24 mouse cellular contexts compared by ENCODE assay signal in the genomic region with DNA sequence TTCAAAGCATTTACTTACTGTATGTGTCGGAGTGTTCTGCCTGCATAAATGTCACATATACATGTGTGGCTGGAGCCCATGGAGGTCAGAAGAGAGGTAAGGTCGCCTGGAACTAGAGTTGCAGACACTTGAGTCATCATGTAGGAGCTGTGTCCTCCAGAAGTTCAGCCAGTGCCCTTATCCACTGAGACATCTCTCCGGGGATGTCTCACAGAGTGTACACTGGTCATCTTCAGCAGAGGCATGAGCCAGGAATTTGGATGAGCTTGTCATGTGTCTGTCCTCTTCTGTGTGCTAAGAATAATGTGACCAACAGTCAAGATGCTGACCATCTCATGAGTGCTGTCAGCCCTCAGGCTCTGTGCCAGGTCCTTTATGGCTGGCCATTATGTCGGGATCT. TPM values are rescaled to one million over a fixed set of nuclear protein-coding genes. Genes with fewer than 3 reads are reported as not detected.
DNase-seq lines count a peak whose midpoint lies in the region; ATAC-seq and TF ChIP-seq lines count a peak whose summit lies in the region.
"Had no signal": no experiment of that assay in that cellular context is flagged by ENCODE, and none has a peak within 500 bp of the region (broad histone marks: within the 10 kb centered on the region; RNA-seq: fewer than 3 reads in every experiment).

No protein-coding gene starts in this region.

- no peak overlapping the region for H3K9ac ChIP-seq in intestine, embryonic 14.5 days (ENCODE audit: low read length)
- no peak overlapping the region for H3K9ac ChIP-seq in intestine, embryonic 15.5 days
- H3K9ac ChIP-seq in lung, postnatal 0 days (replicated peaks; ENCODE audit: low read depth): no peak overlapping the region
- H3K9ac ChIP-seq in neural tube, embryonic 15.5 days (replicated peaks): no peak overlapping the region
- H3K9ac ChIP-seq: embryonic facial prominence, embryonic 15.5 days; heart, embryonic 15.5 days; hindbrain, embryonic 14.5 days had no signal

- no peaks in the 10 kb centered on the region for H3K9me3 ChIP-seq in intestine, embryonic 14.5 days (ENCODE audit: control insufficient read depth, low read length)
- H3K9me3 ChIP-seq in intestine, embryonic 15.5 days: no peaks in the 10 kb centered on the region
- H3K9me3 ChIP-seq in lung, postnatal 0 days (ENCODE audit: low read length): no peaks in the 10 kb centered on the region
- no peaks in the 10 kb centered on the region for H3K9me3 ChIP-seq in neural tube, embryonic 15.5 days (replicated peaks)
- H3K9me3 ChIP-seq: embryonic facial prominence, embryonic 15.5 days; forebrain, embryonic 10.5 days; heart, embryonic 15.5 days; hindbrain, embryonic 10.5 days had no signal

- no peaks in the 10 kb centered on the region for H3K27me3 ChIP-seq in intestine, embryonic 14.5 days (replicated peaks; ENCODE audit: control insufficient read depth, insufficient read depth, low read length)
- no peaks in the 10 kb centered on the region for H3K27me3 ChIP-seq in intestine, embryonic 15.5 days (replicated peaks)
- no peaks in the 10 kb centered on the region for H3K27me3 ChIP-seq in lung, postnatal 0 days (replicated peaks; ENCODE audit: insufficient read depth, low read length)
- H3K27me3 ChIP-seq in neural tube, embryonic 15.5 days (replicated peaks): peaks cover 17% of the 10 kb centered on the region; the same call in 1 of the 2 replicates
- H3K27me3 ChIP-seq: embryonic facial prominence, embryonic 15.5 days; heart, embryonic 15.5 days had no signal

- peaks cover 18% of the 10 kb centered on the region for H3K4me1 ChIP-seq in intestine, embryonic 14.5 days (replicated peaks; ENCODE audit: control insufficient read depth, insufficient read depth, low read length)
- H3K4me1 ChIP-seq in intestine, embryonic 15.5 days (replicated peaks): peaks cover 11% of the 10 kb centered on the region; the same call in 1 of the 2 replicates
- H3K4me1 ChIP-seq in lung, postnatal 0 days (ENCODE audit: insufficient read depth, low read depth, low read length): no peaks in the 10 kb centered on the region
- peaks cover 2% of the 10 kb centered on the region; the same call in 1 of the 2 replicates for H3K4me1 ChIP-seq in neural tube, embryonic 15.5 days
- H3K4me1 ChIP-seq: embryonic facial prominence, embryonic 15.5 days had no signal

- 81% methylated on average over 4 of the region's 4 CpGs for WGBS in intestine, embryonic 14.5 days
- 75% methylated on average over 4 of the region's 4 CpGs for WGBS in intestine, embryonic 15.5 days
- 61% methylated on average over 4 of the region's 4 CpGs for WGBS in lung, postnatal 0 days
- WGBS in neural tube, embryonic 15.5 days: 83% methylated on average over 4 of the region's 4 CpGs

- no peak overlapping the region for H3K4me2 ChIP-seq in intestine, embryonic 14.5 days (ENCODE audit: low read length)
- no peak overlapping the region for H3K4me2 ChIP-seq in intestine, embryonic 15.5 days (replicated peaks)
- H3K4me2 ChIP-seq in lung, postnatal 0 days (replicated peaks; ENCODE audit: low read depth, low read length): no peak overlapping the region
- no peak overlapping the region for H3K4me2 ChIP-seq in neural tube, embryonic 15.5 days
- H3K4me2 ChIP-seq: embryonic facial prominence, embryonic 15.5 days; heart, embryonic 11.5 days; heart, embryonic 15.5 days; hindbrain, embryonic 14.5 days had no signal

- TF ChIP-seq CTCF in lung, postnatal 0 days (IDR thresholded peaks at IDR 0.05): no peak

- peak; percentile 44 for DNase-seq in intestine, embryonic 14.5 days (ENCODE audit: low spot score)
- peak; percentile 19 for DNase-seq in kidney, postnatal 10 days
- DNase-seq in kidney, postnatal 14 days: no peak
- DNase-seq in lung, postnatal 0 days (ENCODE audit: low spot score): peak; percentile 57
- DNase-seq in lung, postnatal 25 days (ENCODE audit: low spot score): no peak
- DNase-seq: adrenal gland, adult 2 months; adrenal gland, postnatal 25 days; cerebellum, adult 2 months; cerebellum, postnatal 14 days; embryo, embryonic 11 days; gastrocnemius, adult 2 months; gastrocnemius, postnatal 25 days; heart, postnatal 14 days had no signal

- ATAC-seq in intestine, embryonic 14.5 days (replicated peaks; ENCODE audit: low FRiP score, low TSS enrichment, low read depth): no peak
- no peak for ATAC-seq in intestine, embryonic 15.5 days
- peak; percentile 12; the same call in 1 of the 2 replicates for ATAC-seq in lung, postnatal 0 days
- ATAC-seq in neural tube, embryonic 15.5 days (ENCODE audit: low FRiP score): no peak
- ATAC-seq: forebrain, embryonic 14.5 days had no signal

- no peak overlapping the region for H3K27ac ChIP-seq in intestine, embryonic 14.5 days (ENCODE audit: low read depth)
- no peak overlapping the region for H3K27ac ChIP-seq in intestine, embryonic 15.5 days
- H3K27ac ChIP-seq in lung, postnatal 0 days (ENCODE audit: low read length): peak overlapping the region; percentile 39; the same call in 1 of the 2 replicates
- no peak overlapping the region for H3K27ac ChIP-seq in neural tube, embryonic 15.5 days (replicated peaks)
- H3K27ac ChIP-seq: embryonic facial prominence, embryonic 15.5 days; forebrain, embryonic 10.5 days; gastrocnemius, adult 2 months; heart, embryonic 15.5 days; hindbrain, embryonic 10.5 days; hindbrain, embryonic 14.5 days had no signal

- no peak overlapping the region for H3K4me3 ChIP-seq in intestine, embryonic 14.5 days (ENCODE audit: low read depth, low read length)
- H3K4me3 ChIP-seq in intestine, embryonic 15.5 days (replicated peaks): no peak overlapping the region
- no peak overlapping the region for H3K4me3 ChIP-seq in lung, postnatal 0 days (ENCODE audit: low read depth, low read length)
- no peak overlapping the region for H3K4me3 ChIP-seq in neural tube, embryonic 15.5 days (replicated peaks)
- H3K4me3 ChIP-seq: embryonic facial prominence, embryonic 15.5 days; erythroblast, embryonic 14.5 days; forebrain, embryonic 10.5 days; gastrocnemius, adult 2 months; heart, embryonic 15.5 days; hindbrain, embryonic 10.5 days had no signal

- TF ChIP-seq EP300 in lung, postnatal 0 days (IDR thresholded peaks at IDR 0.05): no peak

- no peaks in the 10 kb centered on the region for H3K36me3 ChIP-seq in intestine, embryonic 14.5 days (ENCODE audit: control insufficient read depth, insufficient read depth, low read length)
- no peaks in the 10 kb centered on the region for H3K36me3 ChIP-seq in intestine, embryonic 15.5 days
- H3K36me3 ChIP-seq in lung, postnatal 0 days (ENCODE audit: insufficient read depth, low read length): no peaks in the 10 kb centered on the region
- no peaks in the 10 kb centered on the region for H3K36me3 ChIP-seq in neural tube, embryonic 15.5 days
- H3K36me3 ChIP-seq: embryonic facial prominence, embryonic 15.5 days; forebrain, embryonic 10.5 days; heart, embryonic 15.5 days; hindbrain, embryonic 10.5 days had no signal

RNA-seq across cellular contexts. Expression of a gene that starts 9.9 kb away (rescaled TPM):
- polyA plus RNA-seq in intestine, embryonic 14.5 days (2014; fragmentation: Nextera tagmentation; extraction: Ambion mirVana): 2.5 and 2.8 TPM in 2 replicates
- 21.4 and 28.0 TPM in 2 replicates for polyA plus RNA-seq in intestine, embryonic 15.5 days (2015; fragmentation: Nextera tagmentation; extraction: Ambion mirVana)
- 4.4 and 4.9 TPM in 2 replicates for polyA plus RNA-seq in lung, postnatal 0 days (2015; fragmentation: Nextera tagmentation; extraction: Ambion mirVana)
- polyA plus RNA-seq in neural tube, embryonic 15.5 days (2015; fragmentation: Nextera tagmentation; extraction: Ambion mirVana): 0.73 TPM in 1 of 2 replicates, not detected in the other
- polyA plus RNA-seq: adrenal gland, adult 2 months; embryonic facial prominence, embryonic 11.5 days; erythroblast, embryonic 14.5 days; forebrain, embryonic 14.5 days; heart, embryonic 11.5 days; heart, embryonic 15.5 days; hindbrain, embryonic 10.5 days; hindbrain, embryonic 14.5 days had no signal

RNA-seq across cellular contexts. Expression of a gene that starts 21.5 kb away (rescaled TPM):
- polyA plus RNA-seq in intestine, embryonic 14.5 days (2014; fragmentation: Nextera tagmentation; extraction: Ambion mirVana): 373 and 390 TPM in 2 replicates
- polyA plus RNA-seq in intestine, embryonic 15.5 days (2015; fragmentation: Nextera tagmentation; extraction: Ambion mirVana): 341 and 366 TPM in 2 replicates
- polyA plus RNA-seq in lung, postnatal 0 days (2015; fragmentation: Nextera tagmentation; extraction: Ambion mirVana): 798 and 806 TPM in 2 replicates
- polyA plus RNA-seq in neural tube, embryonic 15.5 days (2015; fragmentation: Nextera tagmentation; extraction: Ambion mirVana): 133 and 182 TPM in 2 replicates

RNA-seq across cellular contexts. Expression of a gene that starts 22.1 kb away (rescaled TPM):
- polyA plus RNA-seq in intestine, embryonic 14.5 days (2014; fragmentation: Nextera tagmentation; extraction: Ambion mirVana): 171 and 182 TPM in 2 replicates
- 140 and 159 TPM in 2 replicates for polyA plus RNA-seq in intestine, embryonic 15.5 days (2015; fragmentation: Nextera tagmentation; extraction: Ambion mirVana)
- 485 and 539 TPM in 2 replicates for polyA plus RNA-seq in lung, postnatal 0 days (2015; fragmentation: Nextera tagmentation; extraction: Ambion mirVana)
- polyA plus RNA-seq in neural tube, embryonic 15.5 days (2015; fragmentation: Nextera tagmentation; extraction: Ambion mirVana): 26.4 and 57.2 TPM in 2 replicates

Comparison
In these comparisons a context has a peak if more than half of its experiments do, and no peak if none do; other contexts are left out.
1. DNase-seq: peak in intestine, embryonic 14.5 days (single experiment), kidney, postnatal 10 days (single experiment) and lung, postnatal 0 days (single experiment); none in kidney, postnatal 14 days (single experiment) and lung, postnatal 25 days (single experiment).